Mouse (Mus musculus) neural tube, embryonic 11.5 days (tissue): ENCODE measurements around the gene Rasl12. TPM values are rescaled to one million over a fixed set of nuclear protein-coding genes. Genes with fewer than 3 reads are reported as not detected.

ENCODE experiments used
- ATAC-seq: fragments of 200-750 bp; cut with Nextera tagmentation; 2 replicates; pipeline ENCODE4 v1.8.0; 2017; ENCODE audit warnings: moderate number of reproducible peaks, mild to moderate bottlenecking, moderate TSS enrichment, moderate library complexity; ENCODE audit not compliant: insufficient read depth, low FRiP score, low TSS enrichment
- DNase-seq: peaks from one replicate; pipeline ENCODE4 v3.0.0-alpha.2; 2015; ENCODE audit warnings: low spot score
- H3K27ac ChIP-seq: fragments of 300-500 bp; sonication (generic); 2 replicates; pipeline ENCODE4 v1.5.1; 2014; ENCODE audit warnings: low read depth, mild to moderate bottlenecking, low read length
- H3K27me3 ChIP-seq: fragments of 300-500 bp; sonication (generic); 2 replicates; pipeline ENCODE4 v1.6.1; 2014; ENCODE audit warnings: mild to moderate bottlenecking, low read length, mixed read lengths; ENCODE audit not compliant: control insufficient read depth, insufficient read depth
- H3K36me3 ChIP-seq: fragments of 300-500 bp; sonication (generic); 2 replicates; pipeline ENCODE4 v1.6.1; 2014; ENCODE audit warnings: mild to moderate bottlenecking, low read length, moderate library complexity, mixed read lengths; ENCODE audit not compliant: control insufficient read depth, insufficient read depth
- H3K4me1 ChIP-seq: fragments of 300-500 bp; sonication (generic); 2 replicates; pipeline ENCODE4 v1.6.1; 2014; ENCODE audit warnings: low read length, mixed read lengths; ENCODE audit not compliant: control insufficient read depth, insufficient read depth
- H3K4me2 ChIP-seq: fragments of 300-500 bp; sonication (generic); 2 replicates; pipeline ENCODE4 v1.6.1; 2014; ENCODE audit warnings: low read depth, mild to moderate bottlenecking, moderate library complexity
- H3K4me3 ChIP-seq: fragments of 300-500 bp; sonication (generic); 2 replicates; pipeline ENCODE4 v1.5.1; 2014; ENCODE audit warnings: low read depth, low read length
- H3K9ac ChIP-seq: fragments of 300-500 bp; sonication (generic); 2 replicates; pipeline ENCODE4 v1.6.1; 2014; ENCODE audit warnings: mild to moderate bottlenecking, low read length
- H3K9me3 ChIP-seq: fragments of 300-500 bp; sonication (generic); 2 replicates; pipeline ENCODE4 v1.6.1; 2016; ENCODE audit warnings: low read length; ENCODE audit not compliant: control insufficient read depth
- WGBS: fragments of 180-500 bp; shearing (Covaris S2); extraction: QIAGEN DNeasy Blood & Tissue Kit; methylation state at CpG from one replicate; pipeline ENCODE4 v1.1.7; 2014; 5-methylcytosine and 5-hydroxymethylcytosine counted together
- polyA plus RNA-seq: library from polyadenylated mRNA; unstranded; fragments of >200 nt; fragmentation: Nextera tagmentation; extraction: Ambion mirVana; gene quantifications from 2 replicates; pipeline ENCODE4 v1.2.1, GENCODE M21; 2014

Gene Rasl12
- polyA plus RNA-seq, 1 experiment from 2014 or later, result 6.9 TPM

DNA sequence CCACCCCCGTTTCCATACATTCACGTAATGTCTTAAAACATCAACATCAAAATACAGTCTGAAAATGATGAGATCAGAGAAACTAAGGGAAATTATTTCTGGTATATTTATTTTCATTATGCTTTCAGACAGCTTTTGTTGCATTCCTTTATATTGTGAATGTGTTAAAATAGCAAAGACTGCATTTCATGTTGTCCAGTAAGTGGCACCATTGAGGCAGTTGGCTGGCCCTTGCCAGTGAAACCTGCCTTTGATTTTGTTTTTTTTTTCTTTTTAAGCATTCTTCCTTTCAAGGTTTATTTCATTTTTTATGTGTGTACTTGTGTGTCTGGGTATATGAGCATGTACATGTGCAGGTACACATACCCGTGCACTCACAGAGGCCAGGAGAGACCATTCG lies 46.4 kb downstream of the Rasl12 start:
- 94% methylated on average over 4 of the region's 4 CpGs for WGBS
- Histone ChIP-seq H3K4me3 (no peak overlapping the region), H3K9me3 (no peaks in the 10 kb centered on the region), H3K36me3 (peaks cover 9% of the 10 kb centered on the region), H3K27ac (no peak overlapping the region), H3K4me2 (no peak overlapping the region), H3K4me1 (no peaks in the 10 kb centered on the region), H3K27me3 (no peaks in the 10 kb centered on the region), H3K9ac (no peak overlapping the region)
- ATAC-seq (no peak), DNase-seq (no peak)

DNA sequence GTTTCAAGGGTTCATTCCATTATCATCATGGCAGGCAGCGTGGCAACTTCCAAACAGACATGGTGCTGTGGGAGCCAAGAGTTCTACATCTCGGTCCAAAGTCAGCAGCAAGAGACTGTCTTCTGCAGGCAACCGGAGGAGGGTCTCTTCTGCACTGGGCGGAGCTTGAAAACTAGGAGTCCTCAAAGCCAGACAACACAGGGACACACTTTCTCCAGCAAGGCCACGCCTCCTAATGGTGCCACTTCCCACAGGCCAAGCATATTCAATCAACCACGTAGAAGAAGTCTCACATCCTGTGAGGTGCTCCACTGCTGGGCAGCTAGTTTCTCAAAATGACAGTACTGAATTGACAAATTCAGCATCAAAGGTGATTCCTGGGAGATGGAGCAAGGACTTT lies 49.6 kb downstream of the Rasl12 start:
- Histone ChIP-seq H3K4me2 (no peak overlapping the region), H3K27me3 (no peaks in the 10 kb centered on the region), H3K36me3 (peaks cover 7% of the 10 kb centered on the region; the same call in 1 of the 2 replicates), H3K4me1 (no peaks in the 10 kb centered on the region), H3K4me3 (no peak overlapping the region), H3K9ac (no peak overlapping the region), H3K9me3 (no peaks in the 10 kb centered on the region), H3K27ac (no peak overlapping the region)
- WGBS, result 91% methylated on average over 6 of the region's 6 CpGs
- DNase-seq (no peak), ATAC-seq (no peak)

GRCm38 (mm10) chr9:65458975-65459374 lies 60.7 kb downstream of the Rasl12 start:
- Histone ChIP-seq H3K4me1 (peaks cover 11% of the 10 kb centered on the region), H3K4me3 (no peak overlapping the region), H3K9ac (no peak overlapping the region), H3K36me3 (no peaks in the 10 kb centered on the region), H3K4me2 (no peak overlapping the region), H3K27me3 (no peaks in the 10 kb centered on the region), H3K9me3 (no peaks in the 10 kb centered on the region), H3K27ac (no peak overlapping the region)
- DNase-seq, result no peak
- no peak for ATAC-seq
- WGBS, result 93% methylated on average over 2 of the region's 2 CpGs

DNA sequence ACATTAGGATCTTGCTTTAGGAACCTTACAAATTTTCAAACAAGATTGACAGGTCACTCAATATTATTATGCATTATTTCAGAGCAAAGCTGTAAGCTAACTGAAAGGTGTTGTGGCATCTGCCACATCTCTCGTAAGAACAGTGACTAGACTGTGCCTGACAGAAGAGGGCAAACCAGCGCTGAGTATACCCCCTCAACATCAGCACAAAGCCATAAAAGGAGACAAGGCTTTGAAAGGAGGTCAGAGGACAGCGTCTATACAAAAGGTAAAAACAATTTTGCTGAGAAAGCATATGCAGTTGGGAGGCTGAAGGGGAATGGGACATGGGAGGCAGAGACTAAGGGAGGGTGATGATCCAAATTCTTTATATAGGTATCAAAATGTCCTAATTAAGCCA lies 61.9 kb downstream of the Rasl12 start:
- Histone ChIP-seq H3K9me3 (no peaks in the 10 kb centered on the region), H3K27ac (peak overlapping the region; percentile 28), H3K4me3 (peak overlapping the region; percentile 67; the same call in 1 of the 2 replicates), H3K4me1 (peaks cover 11% of the 10 kb centered on the region), H3K9ac (peak overlapping the region; percentile 10), H3K27me3 (no peaks in the 10 kb centered on the region), H3K4me2 (peak overlapping the region; percentile 58), H3K36me3 (no peaks in the 10 kb centered on the region)
- ATAC-seq (no peak), DNase-seq (no peak)
- WGBS, result 30% methylated on average over 3 of the region's 3 CpGs

GRCm38 (mm10) chr9:65460732-65461442 lies 62.6 kb downstream of the Rasl12 start, which contains the start of gene Spg21:
Gene Spg21 (plus strand): TSS chr9:65460947.
- peak within 1 kb of the TSS; percentile 28 for H3K27ac ChIP-seq

DNA sequence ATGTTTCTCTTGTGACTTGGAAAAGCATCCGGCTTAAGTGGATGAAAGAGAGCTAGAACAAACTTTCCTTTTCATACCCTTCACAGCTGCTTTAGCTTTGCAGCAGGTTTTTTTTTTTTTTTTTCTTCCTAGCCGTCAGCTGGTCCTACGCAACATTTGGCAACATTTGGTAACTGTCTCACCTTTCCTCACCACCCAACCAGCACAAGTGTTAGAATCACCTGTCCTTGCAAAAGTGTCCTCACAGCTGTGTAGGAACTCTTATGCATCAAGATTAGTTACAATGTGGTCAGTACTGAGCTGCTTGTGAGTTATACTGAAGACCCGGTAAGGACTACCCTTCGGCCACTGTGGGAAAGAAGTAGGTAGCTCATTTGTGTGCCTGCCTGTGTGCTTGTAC lies 64.2 kb downstream of the Rasl12 start:
- no peak for ATAC-seq
- no peak overlapping the region for H3K27ac ChIP-seq
- no peak overlapping the region for H3K4me2 ChIP-seq
- H3K9ac ChIP-seq, result no peak overlapping the region
- peaks cover 11% of the 10 kb centered on the region for H3K4me1 ChIP-seq
- H3K4me3 ChIP-seq, result no peak overlapping the region
- H3K9me3 ChIP-seq, result no peaks in the 10 kb centered on the region
- H3K36me3 ChIP-seq, result peaks cover 2% of the 10 kb centered on the region; the same call in 1 of the 2 replicates
- DNase-seq, result no peak
- no peaks in the 10 kb centered on the region for H3K27me3 ChIP-seq
- 84% methylated on average over 5 of the region's 5 CpGs for WGBS

More at GRCm38 (mm10) chr9:65460732-65461442, 62.6 kb downstream of the Rasl12 start, which contains the start of gene Spg21:
- peak within 1 kb of the TSS; percentile 58 for H3K4me2 ChIP-seq
- H3K9ac ChIP-seq, result peak within 1 kb of the TSS; percentile 66
- ATAC-seq, result peak; percentile 96
- H3K9me3 ChIP-seq, result no peaks in the 10 kb centered on the region
- peak; percentile 97 for DNase-seq
- WGBS, result 0% methylated on average over 53 of the region's 53 CpGs
- peak within 1 kb of the TSS; percentile 67 for H3K4me3 ChIP-seq
- peaks cover 11% of the 10 kb centered on the region for H3K4me1 ChIP-seq
- H3K36me3 ChIP-seq, result peaks cover under 1% of the 10 kb centered on the region; the same call in 1 of the 2 replicates
- no peaks in the 10 kb centered on the region for H3K27me3 ChIP-seq

DNA sequence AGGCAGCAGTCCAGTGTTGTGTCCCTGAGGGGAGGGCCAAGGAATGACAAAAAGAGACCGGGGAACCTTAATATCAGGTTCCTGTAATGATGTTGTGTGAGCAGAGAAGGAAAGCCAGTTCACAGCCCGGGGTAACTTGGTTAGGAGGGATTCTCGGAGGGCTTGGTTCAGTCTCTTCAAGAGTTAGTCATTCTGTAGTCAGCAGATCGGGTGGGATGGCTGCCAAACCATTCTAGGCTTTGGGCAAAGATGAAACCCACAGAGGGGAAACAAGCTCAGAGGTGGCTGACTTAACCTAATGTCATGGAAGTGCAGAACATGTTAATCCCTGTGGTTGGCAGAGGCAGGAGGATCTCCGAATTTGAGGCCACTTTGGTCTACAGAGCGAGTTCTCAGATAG lies 65.9 kb downstream of the Rasl12 start:
- no peak for ATAC-seq
- H3K9ac ChIP-seq, result no peak overlapping the region
- WGBS, result 92% methylated on average over 6 of the region's 6 CpGs
- no peak for DNase-seq
- H3K4me3 ChIP-seq, result no peak overlapping the region
- no peaks in the 10 kb centered on the region for H3K9me3 ChIP-seq
- no peak overlapping the region for H3K4me2 ChIP-seq
- no peaks in the 10 kb centered on the region for H3K27me3 ChIP-seq
- peaks cover 2% of the 10 kb centered on the region; the same call in 1 of the 2 replicates for H3K36me3 ChIP-seq
- no peak overlapping the region for H3K27ac ChIP-seq
- peaks cover 11% of the 10 kb centered on the region for H3K4me1 ChIP-seq
